Mouse (Mus musculus): Measurements from ENCODE around the gene Lrrc4.
A peak's percentile ranks its signal among the peaks of the same experiment; 100 is the strongest.

Lrrc4 gene

DNA sequence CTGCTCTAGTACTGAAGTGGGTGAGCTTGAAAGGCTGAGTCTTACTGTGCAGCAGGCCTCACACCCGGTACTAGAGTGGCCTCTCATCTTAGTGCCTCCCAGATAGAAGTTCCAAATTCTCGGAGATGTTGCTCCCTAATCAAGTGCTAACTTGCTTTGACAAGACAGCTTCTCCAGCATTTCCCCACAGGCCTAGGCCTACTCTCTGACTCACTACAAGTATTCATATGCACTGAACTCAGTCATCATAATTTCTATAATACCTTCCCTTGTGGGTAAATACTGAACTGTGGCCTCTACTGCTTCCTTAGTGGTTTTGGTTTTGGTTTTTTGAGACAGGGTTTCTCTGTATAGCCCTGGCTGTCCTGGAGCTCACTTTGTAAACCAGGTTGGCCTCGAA is 8.2 kb downstream of the Lrrc4 start:
- no peak for DNase-seq

DNA sequence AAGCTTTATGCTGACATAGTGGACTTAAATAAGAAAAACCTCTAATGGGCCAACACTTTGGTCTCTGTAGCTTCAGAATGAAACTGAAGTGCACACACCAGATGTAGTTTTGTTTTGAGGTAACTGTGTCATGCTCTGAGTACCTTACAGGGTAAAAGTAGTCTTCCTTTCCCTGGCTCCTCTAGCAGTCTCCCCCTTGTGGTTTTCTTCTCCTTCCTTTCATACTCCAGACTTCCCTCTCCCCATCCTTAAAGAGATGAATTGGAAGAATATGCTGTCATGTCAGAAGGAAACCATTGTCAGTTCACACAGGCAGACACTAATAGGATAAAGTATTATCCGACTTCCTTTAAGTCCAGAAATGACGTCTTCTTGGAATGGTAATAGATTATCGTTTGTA is 9.3 kb downstream of the Lrrc4 start:
- DNase-seq: no peak

DNA sequence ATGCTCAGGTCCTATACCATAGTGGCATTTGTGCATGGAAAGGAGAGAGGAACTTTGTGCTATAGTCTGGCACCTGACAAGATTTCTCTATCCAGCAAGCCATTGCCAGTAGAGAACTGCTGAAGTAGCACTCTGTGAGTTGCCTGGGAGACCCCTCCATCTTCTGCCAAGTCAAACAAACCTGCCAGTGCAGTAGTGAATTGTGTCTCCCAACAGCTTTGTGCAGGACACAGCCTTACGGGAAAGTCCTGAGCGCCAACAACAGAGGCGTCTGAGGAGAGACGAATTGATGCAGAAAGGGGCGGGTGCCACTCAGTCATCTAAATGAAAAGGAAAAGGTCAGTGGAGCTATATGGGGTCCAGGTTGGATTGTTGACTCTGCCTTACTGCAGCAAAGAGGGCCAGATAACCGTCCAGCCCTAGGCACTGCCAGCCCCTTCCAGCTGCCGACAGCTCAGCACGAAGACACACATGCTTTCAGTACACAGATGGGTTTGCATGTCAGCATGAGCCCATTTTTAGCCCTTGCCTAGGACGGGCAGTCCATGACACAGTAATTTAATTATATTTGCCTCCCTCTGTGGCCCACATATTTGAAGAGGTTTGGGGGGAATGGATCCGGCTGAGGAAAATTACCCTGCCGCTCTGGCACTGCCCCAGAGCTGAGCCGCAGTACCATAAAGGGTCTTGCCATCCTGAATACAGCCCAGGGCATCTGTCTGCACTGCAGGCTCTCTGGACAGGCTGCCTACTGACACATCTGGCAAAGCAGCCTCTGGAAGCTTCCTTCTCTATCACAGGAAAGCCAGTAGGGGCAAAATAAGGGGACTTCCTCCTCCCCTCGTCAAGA is 11.8 kb downstream of the Lrrc4 start:
- DNase-seq: no peak

DNA sequence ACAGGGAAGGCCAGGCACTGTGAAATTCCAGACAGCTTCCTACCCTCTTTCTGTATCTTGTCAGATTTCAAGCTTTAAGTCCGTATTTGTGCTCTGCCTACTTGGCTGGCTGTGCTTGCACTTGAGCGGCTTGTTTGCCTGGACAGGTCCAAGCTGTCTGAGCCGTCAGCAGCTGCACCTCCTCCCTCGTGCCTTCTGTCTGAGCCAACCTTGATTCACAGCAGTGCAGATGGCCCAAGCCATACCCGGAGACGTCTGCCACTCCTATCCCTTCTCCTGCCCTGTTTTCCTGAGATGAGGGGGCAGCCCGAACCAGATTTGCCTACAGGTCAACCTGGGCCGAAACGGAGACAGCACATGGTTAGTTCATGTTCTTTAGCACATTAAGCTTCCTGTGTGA is 14.5 kb downstream of the Lrrc4 start:
- no peak for DNase-seq

DNA sequence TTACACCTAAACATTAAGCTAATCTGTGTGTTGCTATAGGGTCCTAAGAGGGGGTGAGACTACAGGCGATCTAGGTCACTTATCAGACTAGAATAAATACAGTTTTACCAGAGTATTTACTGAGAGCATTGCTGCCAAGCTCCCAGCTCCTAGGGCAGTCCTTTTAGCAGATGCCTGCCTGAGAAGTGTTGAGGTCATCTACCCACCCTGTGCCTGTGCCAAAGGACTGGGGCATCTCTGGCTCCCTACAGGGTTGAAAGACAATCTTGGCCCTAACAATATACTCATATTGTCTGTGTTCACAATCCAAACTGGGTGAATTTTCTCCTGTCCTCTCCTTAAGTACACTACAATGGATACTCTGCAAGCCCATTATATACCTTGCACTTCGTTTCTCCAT is 16.7 kb downstream of the Lrrc4 start:
- no peak for DNase-seq

DNA sequence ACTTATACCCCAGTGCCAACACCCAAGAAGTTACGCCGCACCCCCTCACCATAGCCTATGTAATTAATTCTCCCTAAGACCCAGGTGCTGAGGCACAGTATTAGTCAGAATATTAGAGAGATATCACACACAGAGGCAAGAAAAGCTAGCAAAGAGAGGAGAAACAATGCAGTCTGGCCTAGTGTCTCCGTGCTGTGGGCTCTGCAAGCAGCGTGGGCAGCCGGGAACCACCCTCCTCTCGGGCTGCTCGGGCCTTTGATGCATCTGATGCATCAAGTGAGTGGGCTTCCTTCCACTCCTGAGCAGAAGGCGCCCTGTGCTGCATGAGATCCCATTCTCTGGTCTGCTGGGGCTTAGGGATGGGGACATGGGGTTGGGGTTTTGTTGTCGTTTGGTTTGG is 18.5 kb downstream of the Lrrc4 start:
- DNase-seq: no peak

DNA sequence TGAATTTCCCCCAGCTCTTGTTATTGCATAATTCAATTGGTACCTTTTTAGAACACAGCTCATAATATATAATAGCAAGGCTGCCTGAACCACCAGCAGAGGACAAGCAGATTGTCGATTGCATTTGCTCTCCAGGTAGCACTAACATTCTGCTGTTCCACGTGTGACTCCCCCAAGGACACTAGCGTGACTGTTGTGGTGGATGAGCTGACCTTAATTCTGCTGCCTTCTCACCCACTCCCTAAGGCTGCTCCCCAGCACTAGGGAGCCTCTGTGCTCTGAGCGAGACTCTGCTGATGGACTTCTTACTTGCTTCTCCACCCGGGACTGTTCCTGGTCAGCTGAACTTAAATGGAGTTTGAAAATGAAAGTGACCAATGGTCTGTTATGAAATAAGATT is 26.8 kb downstream of the Lrrc4 start:
- DNase-seq: no peak

DNA sequence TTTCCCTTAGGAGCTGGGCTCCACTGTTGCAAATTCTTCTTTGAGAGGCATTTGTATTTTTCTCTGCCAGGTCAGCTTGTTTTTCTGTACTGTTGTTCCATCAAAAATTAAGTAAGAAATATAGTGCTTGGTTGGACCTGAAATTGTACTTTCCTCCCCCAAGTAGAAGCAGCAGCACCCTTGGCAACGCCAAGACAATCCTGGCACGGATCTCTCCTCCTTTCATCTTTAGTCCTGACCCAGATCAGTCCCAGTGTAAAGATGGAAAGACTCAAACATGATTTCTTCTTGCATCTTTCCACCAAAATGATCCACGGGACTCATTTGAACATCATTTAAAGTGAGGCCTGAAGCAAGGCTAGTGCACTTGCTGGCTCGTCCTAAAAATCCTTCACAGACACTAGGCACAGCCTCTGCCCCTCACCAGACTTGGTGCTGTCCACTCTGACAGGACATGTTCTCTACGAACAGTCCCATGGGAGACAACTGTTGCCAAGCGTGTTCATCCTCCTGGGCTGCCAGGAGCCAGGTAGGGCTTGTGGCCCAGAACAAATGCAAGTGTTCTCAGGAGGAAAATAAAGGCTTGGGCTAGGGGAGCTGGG is 27.8 kb downstream of the Lrrc4 start:
- DNase-seq: no peak

DNA sequence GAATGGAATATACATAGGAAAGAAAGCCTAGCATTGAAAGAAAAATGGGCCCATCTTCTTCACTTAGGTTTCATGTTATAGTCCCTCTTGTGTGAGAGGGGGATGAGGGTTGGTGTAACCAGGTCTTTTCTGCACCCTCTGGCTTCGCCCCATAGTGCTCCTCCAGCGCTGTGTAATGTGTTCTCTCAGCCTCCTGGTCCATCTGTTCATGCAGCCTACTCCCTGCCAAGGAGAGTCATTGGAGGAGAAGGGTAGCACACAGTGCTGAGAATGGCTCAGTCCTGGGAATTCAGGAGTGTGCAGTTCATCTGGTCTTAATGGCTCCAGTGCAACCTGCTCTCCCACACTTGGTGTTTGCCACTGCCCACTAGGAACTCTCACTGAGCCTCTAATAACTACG is 30.6 kb downstream of the Lrrc4 start:
- no peak for DNase-seq

DNA sequence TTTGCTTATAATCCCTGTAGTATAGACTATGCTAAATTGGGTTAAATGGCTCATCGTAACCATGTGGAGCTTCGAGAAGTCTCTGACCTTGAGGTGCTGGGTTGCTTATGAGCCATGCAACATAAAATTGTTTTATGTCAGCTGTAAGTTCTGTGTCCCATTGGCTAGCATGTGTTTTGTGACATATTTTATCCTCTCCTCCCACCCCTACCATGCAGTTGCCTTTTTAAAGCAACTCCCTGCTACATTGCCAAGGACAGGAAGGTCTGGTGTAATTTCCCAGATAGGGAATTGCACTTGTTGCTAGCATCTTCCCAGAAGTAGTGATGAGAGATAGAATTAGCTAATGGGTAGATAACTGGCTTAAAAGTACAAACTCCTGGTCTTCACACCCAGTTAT is 31.7 kb downstream of the Lrrc4 start:
- DNase-seq: no peak

DNA sequence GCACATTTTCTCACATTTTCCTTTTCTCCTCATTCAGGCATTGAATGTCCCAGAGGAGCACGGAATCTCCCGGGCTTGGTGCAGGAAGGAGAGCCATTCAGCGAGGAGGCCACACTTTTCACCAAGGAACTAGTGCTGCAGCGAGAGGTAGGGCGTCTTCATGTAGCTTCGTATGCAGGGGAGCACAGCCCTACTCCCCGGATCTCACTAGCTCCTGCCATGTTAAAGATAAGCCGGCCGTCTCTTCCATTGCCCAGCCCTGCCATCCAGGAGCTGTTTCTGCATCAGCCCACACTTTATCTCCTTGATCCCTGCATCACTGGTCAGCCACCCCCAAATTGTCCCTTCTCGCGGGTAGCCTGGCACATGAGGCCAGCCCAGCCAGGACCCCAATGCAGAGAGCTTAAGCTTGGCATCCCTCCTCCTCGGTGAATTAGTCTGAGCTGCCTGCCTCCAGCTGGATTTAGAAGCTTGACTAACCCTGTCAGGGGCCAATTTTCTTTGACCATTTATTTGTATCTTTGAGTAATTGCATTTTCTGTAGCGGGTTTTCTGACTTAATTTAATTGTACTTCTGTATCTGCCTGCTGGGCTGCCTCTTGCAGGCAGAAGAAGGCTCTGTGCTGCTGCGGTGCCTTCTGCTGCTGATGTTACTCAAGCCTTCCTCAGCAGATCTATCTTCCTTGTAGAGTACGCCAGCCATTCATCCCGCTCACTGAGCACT is 35.6 kb downstream of the Lrrc4 start:
- no peak for DNase-seq

DNA sequence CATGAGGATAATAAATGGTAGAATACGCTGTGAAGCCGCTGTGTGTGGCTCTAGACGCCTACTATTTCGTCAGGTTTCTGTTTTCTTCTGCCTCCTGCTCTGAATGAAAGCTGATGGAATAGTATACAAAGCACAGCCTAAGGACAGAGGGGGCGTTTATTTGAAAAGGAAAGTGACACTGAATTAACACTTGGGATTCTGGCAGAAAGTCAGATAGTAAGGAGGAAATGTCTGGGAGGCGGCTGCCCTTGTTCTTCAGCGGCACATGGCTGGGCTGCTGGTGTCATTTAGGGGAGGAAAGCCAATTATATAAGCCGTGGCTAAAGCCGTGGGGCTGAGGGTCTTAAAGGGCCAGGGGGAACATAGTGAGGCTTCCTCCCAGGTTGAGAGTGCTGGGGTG is 36.2 kb downstream of the Lrrc4 start:
- no peak for DNase-seq

DNA sequence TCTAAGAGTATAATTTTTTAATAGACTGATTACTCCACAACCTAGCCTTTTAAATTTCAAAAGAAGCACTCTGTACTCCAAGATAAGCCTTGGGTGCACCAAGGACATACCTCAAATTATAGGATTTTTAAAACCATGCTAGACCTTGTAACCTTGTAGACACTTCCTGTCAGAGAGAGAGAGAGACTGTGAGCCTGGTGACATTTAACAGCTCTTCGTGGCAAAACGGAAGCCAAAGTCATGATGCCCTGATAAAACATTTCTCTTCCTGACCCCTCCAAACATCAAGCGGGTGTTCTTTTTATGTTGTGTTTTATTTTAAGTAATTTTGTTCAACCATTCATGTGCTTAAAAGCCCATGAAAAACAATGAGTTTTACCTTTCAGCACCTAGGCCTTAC is 39.7 kb downstream of the Lrrc4 start:
- no peak for DNase-seq

DNA sequence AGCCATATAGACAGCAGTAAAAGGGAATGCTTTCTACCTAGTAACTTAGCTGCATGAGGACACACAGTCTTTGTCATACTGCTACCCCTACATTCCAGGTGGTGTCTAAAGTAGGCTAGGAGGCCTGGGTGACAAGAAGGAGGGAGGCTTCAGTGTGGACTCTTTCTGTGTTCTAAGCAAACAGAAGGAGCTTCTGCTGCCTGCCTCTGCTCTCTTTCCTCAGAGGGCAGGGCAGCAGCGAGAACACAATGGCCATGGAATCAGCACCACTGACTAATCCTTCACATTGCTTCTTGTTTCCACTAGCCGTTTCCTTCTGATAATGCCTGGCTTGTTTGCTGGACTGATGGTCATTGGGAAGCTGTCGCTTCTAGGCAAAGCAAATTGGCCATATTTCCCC is 40.4 kb downstream of the Lrrc4 start:
- no peak for DNase-seq

DNA sequence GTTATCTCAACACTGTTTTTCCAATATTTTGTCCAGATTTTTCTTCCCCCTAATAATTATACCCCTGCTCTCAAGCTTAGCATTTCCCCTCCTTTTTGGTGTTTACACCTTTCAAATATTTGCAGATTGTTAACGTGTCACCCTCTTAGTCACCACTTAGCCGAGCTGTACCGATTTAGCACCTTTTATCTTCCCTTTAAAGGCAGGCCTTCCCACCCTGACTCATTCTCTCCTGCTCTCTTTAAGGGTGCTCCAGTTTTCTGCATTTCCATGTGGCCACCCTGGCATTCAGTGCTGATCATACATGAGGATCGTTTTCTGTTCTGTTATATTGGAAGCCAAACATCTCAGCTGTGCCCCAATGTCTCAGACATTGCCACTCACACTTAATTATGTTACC is 41.9 kb downstream of the Lrrc4 start:
- DNase-seq: no peak

DNA sequence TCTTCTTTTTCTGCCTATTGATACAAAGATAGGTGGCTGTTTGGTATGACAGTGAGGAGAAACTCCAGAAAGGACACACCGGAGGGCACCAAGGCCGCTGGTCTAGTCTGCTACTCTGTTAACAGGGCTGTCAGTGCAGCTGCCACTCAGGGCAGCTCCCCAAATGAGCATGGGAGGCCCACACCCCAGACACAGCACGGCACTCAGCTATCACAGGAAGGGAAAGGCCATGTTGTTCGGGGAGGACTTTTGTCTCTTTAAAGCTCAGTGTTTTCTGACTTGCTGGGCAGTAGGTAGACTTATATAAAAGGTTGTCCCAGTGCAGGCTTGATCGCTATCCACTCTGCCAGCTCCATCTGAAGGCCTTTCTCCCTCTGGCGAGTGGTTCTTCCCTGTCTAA is 44.4 kb downstream of the Lrrc4 start:
- peak; percentile 11 for DNase-seq

DNA sequence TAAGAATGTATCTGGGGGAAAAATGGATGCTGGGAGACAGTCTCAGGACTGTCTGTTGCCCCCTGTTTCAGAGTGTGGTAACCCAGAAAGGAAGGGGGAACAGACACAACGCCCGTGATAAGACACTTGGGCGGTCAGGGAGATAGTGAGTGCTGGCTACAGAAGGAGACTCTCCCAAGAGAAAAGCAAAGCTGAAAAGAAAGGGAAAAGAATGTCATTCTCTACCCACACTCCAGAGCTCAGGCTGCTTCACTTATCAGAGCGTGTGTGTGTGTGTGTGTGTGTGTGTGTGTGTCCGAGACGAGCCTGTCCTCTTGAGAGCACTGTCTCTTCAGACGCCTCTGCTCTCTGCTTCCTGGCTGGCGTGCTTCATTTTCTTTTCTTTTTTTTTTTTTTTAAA is 45.8 kb downstream of the Lrrc4 start:
- DNase-seq: no peak

DNA sequence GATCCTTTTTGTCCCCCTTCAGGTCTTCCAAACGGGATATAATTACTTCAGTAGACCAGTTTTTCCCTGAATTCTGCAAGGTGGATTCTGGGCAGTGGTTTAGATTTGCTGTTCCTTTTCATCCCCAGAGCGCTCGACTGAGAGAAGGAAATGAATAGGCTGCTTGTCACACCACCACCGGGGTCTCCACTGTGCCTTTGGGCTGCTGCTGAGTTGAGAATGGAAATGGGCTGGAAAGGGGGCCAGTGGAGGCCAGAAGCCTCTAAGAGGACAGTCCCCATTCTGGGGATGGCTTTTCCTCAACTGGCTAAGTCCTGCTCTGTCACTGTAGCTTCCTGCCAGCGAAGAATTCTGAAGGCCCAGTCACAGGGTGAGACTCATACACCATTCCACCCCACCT is 47.6 kb downstream of the Lrrc4 start:
- DNase-seq: no peak

DNA sequence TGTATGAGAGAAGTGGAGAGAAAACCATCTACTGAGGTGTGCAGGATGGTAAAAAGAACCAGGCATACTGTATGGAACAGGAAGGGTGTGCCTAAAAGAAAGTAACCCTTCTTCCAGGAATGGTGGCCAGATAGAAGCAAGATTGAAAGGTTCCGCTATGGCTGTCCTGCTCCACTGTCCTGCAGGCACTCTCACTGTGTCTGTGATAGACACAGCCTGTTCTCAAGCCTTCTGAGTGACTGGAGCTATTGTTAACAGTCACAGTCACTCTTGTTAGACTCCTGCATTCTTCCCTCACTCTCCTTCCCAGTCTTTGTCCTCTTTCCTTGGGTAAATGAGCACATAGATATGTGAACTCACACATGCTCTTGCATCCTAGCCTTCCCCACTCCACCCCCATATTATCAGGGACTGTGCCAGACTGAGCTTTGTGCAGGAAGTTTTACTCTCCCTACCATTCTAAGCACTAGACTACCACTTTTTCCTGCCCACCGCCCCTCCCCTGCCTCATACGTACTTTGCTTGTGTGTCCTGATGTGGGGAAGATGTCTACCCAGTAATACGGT is 48.4 kb downstream of the Lrrc4 start:
- DNase-seq: no peak

DNA sequence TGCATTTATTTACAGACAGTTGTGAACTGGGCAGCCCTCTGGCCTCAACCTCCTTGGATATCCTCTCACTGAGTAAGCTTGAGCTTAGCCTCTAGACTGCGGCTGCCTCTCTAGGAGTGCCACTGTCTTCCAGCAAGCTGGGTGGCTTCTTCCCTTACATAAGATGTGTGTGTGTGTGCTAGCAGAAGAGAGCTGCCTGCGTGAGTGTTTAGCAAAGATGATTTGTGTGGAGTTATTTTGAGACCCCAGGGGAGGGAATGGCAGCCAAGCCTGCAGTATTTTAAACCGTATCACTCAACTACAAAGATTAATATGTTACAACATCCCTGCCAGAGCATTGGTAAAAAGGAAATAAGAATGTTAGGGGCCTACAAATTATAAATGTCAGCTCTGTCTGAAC is 49.9 kb downstream of the Lrrc4 start:
- no peak for DNase-seq

DNA sequence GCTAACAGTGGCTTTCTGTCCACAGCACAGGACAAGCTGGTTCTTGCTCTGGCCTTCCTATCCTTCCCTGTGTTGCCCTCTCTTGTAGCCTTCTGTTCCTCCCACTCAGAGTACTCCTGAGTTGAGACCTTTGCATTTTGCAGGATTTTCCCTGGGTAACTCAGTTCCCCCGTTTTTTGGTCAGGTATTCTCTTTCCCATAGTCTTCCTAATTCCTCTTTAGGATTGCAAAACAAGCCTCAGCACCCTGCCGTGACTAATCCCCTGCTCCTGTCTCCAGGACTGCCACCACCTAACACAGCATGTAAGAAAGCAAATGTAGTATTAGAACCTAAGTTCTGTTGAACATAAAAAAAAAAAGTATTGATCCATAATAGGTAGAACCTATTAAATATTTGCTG is 60.2 kb downstream of the Lrrc4 start:
- DNase-seq: no peak

DNA sequence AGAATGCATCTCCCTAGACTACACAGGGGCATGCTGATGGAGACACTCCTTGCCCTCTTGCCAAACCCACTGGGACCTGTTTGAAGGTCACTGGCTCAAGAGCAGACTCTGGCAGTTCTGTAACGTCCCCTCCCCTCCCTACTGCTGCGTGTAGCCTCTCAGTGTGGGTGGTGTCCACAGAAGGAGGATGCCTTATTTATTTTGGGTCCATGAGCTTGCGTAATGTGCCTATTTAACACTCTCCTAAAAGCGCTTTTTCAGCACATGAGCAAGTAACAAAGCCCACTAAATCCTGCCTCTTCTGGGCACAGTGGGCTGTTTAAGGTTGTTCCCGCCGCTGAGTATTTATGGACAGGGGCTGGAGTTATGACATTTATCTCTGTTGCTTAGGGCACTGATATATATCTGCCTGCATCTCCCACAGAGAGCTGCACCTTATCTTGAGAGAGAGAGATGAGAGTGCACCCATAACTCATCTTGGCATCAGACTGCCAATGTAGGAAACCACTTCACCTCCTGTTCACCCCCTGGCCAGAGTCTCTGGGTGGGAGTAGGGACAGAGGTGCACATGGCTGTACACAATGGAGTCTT is 63.6 kb downstream of the Lrrc4 start:
- no peak for DNase-seq

DNA sequence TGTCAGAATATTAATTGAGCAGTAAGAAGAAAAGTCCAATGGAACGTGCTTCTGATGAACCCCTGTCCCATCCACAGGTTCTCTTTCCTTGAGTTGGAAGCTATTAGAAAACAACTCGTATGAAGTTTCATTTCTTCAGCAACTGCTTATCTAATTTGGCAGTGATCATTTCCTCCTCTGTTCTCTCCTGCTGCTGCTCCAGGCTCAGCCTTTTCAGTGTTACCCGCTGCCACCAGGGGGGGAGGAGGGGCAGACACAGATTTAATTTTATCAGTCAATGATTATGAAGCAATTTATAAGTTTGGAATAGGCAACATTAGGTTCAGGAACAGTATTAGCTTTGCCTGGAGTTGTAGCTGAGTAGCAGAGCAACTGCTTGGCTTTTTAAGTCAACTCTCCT is 64.9 kb downstream of the Lrrc4 start:
- DNase-seq: no peak

Data from thymus, postnatal 4 days (tissue).